Mouse (Mus musculus): Measurements from ENCODE around the gene Dact3. TPM values are rescaled to one million over a fixed set of nuclear protein-coding genes. Genes with fewer than 3 reads are reported as not detected.

Dact3 gene
- total RNA-seq, 2 experiments from 2014 or later = 179 to 210 TPM

GRCm38 (mm10) chr7:16885271-16885776, 10.2 kb downstream of the Dact3 start:
- intact Hi-C loops (cut with DNase I) = loop anchor here (10.0 kb wide), 1 partner anchor 141 kb away; no protein-coding TSS in a partner anchor
- no peak for DNase-seq (ENCODE audit: low spot score in 2 of 2)

GRCm38 (mm10) chr7:16885905-16886304, 10.8 kb downstream of the Dact3 start:
- DNase-seq (ENCODE audit: low spot score in 2 of 2) = no peak
- intact Hi-C loops (cut with DNase I) = loop anchor here (10.0 kb wide), 1 partner anchor 141 kb away; no protein-coding TSS in a partner anchor

- intact Hi-C loops (cut with DNase I) = loop anchor here (2.0 kb wide), 1 partner anchor 16 kb away; the partner anchor contains the start of gene Dact3
- DNase-seq (ENCODE audit: low spot score in 2 of 2) = no peak
These were observed 15.4 kb downstream of the Dact3 start for GRCm38 (mm10) chr7:16890536-16890935.

GRCm38 (mm10) chr7:16890944-16891343, 15.8 kb downstream of the Dact3 start:
- intact Hi-C loops (cut with DNase I) = loop anchor here (2.0 kb wide), 1 partner anchor 16 kb away; the partner anchor contains the start of gene Dact3
- no peak for DNase-seq (ENCODE audit: low spot score in 2 of 2)

- peak; percentile 80 to 81 for DNase-seq (ENCODE audit: low spot score in 2 of 2)
- intact Hi-C loops (cut with DNase I) = loop anchor here (2.0 kb wide), 1 partner anchor 17 kb away; the partner anchor contains the start of gene Dact3
These were observed 16.7 kb downstream of the Dact3 start, which contains the start of gene Gng8 for GRCm38 (mm10) chr7:16891641-16892351. Gene Gng8, plus strand, starts transcription at chr7:16891786.

- intact Hi-C loops (cut with DNase I) = no loop called here
- DNase-seq (ENCODE audit: low spot score in 2 of 2) = no peak
These were observed 17.2 kb downstream of the Dact3 start for GRCm38 (mm10) chr7:16892352-16892730.

- intact Hi-C loops (cut with DNase I) = no loop called here
- DNase-seq (ENCODE audit: low spot score in 2 of 2) = no peak
These were observed 18.5 kb downstream of the Dact3 start for GRCm38 (mm10) chr7:16893612-16894011.

GRCm38 (mm10) chr7:16894279-16894678, 19.2 kb downstream of the Dact3 start:
- intact Hi-C loops (cut with DNase I) = no loop called here

GRCm38 (mm10) chr7:16895000-16895399, 19.9 kb downstream of the Dact3 start:
- peak; percentile 71 to 72 for DNase-seq (ENCODE audit: low spot score in 2 of 2)
- intact Hi-C loops (cut with DNase I) = loop anchor here (1.0 kb wide), 1 partner anchor 18 kb away; no protein-coding TSS in a partner anchor

More at GRCm38 (mm10) chr7:16894279-16894678, 19.2 kb downstream of the Dact3 start:
- no peak for DNase-seq (ENCODE audit: low spot score in 2 of 2)

- DNase-seq (ENCODE audit: low spot score in 2 of 2) = no peak
- intact Hi-C loops (cut with DNase I) = loop anchor here (1.0 kb wide), 1 partner anchor 18 kb away; no protein-coding TSS in a partner anchor
These were observed 20.4 kb downstream of the Dact3 start for GRCm38 (mm10) chr7:16895511-16895910.

- intact Hi-C loops (cut with DNase I) = no loop called here
- DNase-seq (ENCODE audit: low spot score in 2 of 2) = no peak
These were observed 25.4 kb downstream of the Dact3 start for GRCm38 (mm10) chr7:16900526-16900925.

GRCm38 (mm10) chr7:16903439-16903955, 28.4 kb downstream of the Dact3 start:
- DNase-seq (ENCODE audit: low spot score in 2 of 2) = no peak
- intact Hi-C loops (cut with DNase I) = no loop called here

GRCm38 (mm10) chr7:16904120-16904675, 29.1 kb downstream of the Dact3 start:
- intact Hi-C loops (cut with DNase I) = no loop called here
- DNase-seq (ENCODE audit: low spot score in 2 of 2) = no peak

GRCm38 (mm10) chr7:16905491-16906021, 30.4 kb downstream of the Dact3 start:
- DNase-seq (ENCODE audit: low spot score in 2 of 2) = no peak
- intact Hi-C loops (cut with DNase I) = no loop called here

GRCm38 (mm10) chr7:16906281-16906680, 31.2 kb downstream of the Dact3 start, which contains the start of gene Ptgir:
Gene Ptgir, plus strand, starts transcription at chr7:16906490.
- DNase-seq (ENCODE audit: low spot score in 2 of 2) = no peak
- intact Hi-C loops (cut with DNase I) = no loop called here

GRCm38 (mm10) chr7:16906889-16907559, 31.9 kb downstream of the Dact3 start:
- no peak for DNase-seq (ENCODE audit: low spot score in 2 of 2)
- intact Hi-C loops (cut with DNase I) = no loop called here

- intact Hi-C loops (cut with DNase I) = no loop called here
- DNase-seq (ENCODE audit: low spot score in 2 of 2) = no peak
These were observed 32.7 kb downstream of the Dact3 start for GRCm38 (mm10) chr7:16907842-16908241.

GRCm38 (mm10) chr7:16908367-16908766, 33.2 kb downstream of the Dact3 start:
- DNase-seq (ENCODE audit: low spot score in 2 of 2) = no peak
- intact Hi-C loops (cut with DNase I) = no loop called here

GRCm38 (mm10) chr7:16908859-16909258, 33.7 kb downstream of the Dact3 start:
- intact Hi-C loops (cut with DNase I) = no loop called here

More at GRCm38 (mm10) chr7:16908859-16909258, 33.7 kb downstream of the Dact3 start:
- no peak for DNase-seq (ENCODE audit: low spot score in 2 of 2)
